Mouse (Mus musculus) liver (tissue): ENCODE measurements around the gene C330007P06Rik.

ENCODE experiments used
- DNase-seq: peaks from one replicate; pipeline ENCODE4 v3.0.0-alpha.2; 2020; ENCODE audit warnings: mixed read lengths

Gene C330007P06Rik

GRCm38 (mm10) chrX:36873765-36874164, at the start of gene C330007P06Rik, which contains the start of gene Ube2a:
Gene C330007P06Rik, minus strand, starts transcription at chrX:36874111.
Gene Ube2a, plus strand, starts transcription at chrX:36873900.
- DNase-seq = no peak

DNA sequence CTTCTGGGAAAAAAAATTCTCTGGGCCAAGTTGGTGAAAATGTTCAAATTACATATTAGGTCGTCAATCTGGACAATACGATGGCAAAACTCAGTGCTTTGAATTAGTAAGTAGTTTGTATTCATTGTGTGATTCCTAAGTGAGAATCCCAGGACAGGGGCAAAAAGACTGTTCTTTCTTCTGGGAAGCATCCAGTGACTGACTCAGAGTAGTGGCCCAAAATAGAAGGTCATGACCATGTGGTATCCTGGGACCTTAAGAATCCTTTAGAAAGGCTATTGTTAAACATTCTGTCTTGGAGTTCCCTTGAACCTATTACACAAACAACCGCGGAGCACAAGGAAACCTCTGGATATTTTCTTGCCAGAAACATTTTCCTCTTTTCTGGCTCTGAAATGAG, 47.4 kb upstream of the C330007P06Rik start:
- no peak for DNase-seq

GRCm38 (mm10) chrX:36917749-36918148, 43.8 kb upstream of the C330007P06Rik start:
- no peak for DNase-seq

- DNase-seq = peak; percentile 55
Measured at GRCm38 (mm10) chrX:36911343-36911742, 37.4 kb upstream of the C330007P06Rik start.

DNA sequence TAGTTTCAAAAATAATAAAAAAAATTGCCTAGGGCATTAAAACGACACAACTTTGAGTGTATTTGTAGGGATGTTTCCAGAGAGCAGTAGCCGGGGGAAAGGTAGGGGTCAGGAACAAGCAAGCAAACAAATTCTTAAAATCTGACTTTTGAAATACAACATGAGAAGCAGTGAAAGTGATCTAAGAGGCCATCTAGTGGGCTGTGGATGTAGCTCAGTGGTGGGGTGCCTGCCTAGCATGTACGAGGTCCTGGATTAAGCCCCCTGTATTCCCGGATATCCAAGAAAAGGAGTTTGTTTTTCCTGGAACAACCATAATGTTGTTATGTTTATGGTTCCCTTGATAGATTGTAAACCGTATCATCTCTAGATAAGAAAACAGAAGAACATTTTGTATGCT, 32.6 kb upstream of the C330007P06Rik start:
- no peak for DNase-seq

- peak; percentile 90 for DNase-seq
Measured at GRCm38 (mm10) chrX:36903115-36903768, 29.3 kb upstream of the C330007P06Rik start.

DNA sequence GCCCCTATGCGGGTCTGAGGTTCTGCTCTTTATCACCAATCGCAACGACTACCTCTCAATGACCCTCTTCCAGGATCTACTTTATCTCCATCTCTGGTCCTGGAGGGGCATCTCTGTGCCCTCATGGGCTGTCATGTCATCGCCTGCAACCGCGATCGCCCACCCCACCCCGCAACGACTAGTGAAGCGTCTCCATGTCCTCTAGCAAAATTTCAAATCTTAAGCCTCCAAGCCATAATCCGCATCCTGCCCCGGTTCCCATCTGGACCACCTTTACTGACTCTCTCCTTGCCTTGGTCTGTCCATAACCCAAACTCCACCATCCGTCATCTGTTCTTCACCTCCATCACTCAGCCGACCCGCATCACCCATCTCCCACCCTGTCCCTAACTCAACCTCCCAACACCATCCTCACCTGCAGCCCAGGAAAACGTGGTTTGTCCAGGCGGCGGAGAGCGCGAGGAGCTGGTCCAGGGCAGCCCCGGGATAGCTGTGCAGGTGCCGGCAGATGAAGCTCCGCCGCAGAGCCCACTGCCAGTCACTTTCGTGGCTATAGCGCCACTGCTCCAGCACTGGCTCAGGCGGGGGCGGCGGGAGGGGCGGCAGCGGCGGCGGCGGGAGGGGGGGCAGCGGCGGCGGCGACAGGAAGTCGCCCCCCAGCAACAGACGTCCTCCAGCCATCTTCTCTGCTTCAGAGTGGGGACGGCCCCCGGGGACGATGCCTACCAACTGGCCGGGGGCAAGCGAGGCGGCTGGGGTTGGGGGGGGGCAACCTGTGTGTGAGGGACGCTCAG, 28.6 kb upstream of the C330007P06Rik start, which contains the start of gene Nkrf:
Nkrf (minus strand) TSS at position 579 of the 794 bp plus-strand sequence.
- DNase-seq = peak; percentile 53

GRCm38 (mm10) chrX:36901655-36902054, 27.7 kb upstream of the C330007P06Rik start:
- no peak for DNase-seq

- peak; percentile 9 for DNase-seq
Measured at GRCm38 (mm10) chrX:36898931-36899330, 25.0 kb upstream of the C330007P06Rik start.

GRCm38 (mm10) chrX:36884719-36885118, 10.8 kb upstream of the C330007P06Rik start:
- peak; percentile 19 for DNase-seq

DNA sequence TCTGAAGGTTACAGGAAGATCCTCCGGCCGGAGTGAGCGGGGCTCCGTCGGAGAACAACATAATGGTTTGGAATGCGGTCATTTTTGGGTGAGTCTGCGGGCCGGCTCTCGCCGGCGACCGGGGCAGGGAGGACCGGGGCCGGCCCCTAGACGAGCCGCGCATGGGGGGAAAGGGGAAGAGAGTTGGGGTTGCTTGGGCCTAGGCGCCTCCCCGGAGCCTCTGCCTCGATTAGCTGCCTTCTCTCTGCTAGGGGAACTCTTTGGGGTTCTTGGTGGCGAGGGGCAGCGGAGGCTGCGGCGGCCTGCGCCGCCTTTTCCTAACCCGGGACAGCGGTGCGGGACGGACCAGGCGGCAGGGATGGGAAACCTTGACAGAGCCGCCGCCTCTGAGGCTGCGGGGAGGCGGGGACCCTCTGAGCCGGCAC, 805 bp upstream of the C330007P06Rik start:
- DNase-seq = peak; percentile 19

DNA sequence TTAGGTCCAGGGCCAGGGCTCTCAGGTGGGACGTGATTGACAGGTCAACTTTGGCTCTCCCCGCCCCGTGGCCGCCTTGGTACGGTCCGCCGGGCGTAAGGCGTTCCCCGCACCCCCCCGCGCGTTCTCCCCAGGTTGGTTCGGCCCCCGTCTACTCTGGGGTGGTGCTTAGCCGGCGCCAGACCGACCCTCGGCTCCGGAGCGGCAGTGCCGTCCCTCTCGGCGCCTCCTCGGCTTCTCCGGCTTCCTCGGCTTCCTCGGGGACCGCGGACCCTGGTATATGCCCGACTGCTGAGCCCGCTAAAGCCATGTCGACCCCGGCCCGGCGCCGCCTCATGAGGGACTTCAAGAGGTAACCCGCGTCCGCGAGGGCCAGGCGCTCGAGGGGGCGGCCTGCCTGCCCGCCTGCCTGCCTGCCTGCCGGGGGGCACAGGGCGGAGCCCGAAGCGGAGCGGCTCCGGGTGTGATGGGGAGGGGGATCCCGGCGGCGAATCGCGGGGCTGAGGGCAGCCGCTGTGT, 326 bp upstream of the C330007P06Rik start:
- DNase-seq = peak; percentile 93

GRCm38 (mm10) chrX:36870372-36870771, 3.5 kb downstream of the C330007P06Rik start:
- no peak for DNase-seq

DNA sequence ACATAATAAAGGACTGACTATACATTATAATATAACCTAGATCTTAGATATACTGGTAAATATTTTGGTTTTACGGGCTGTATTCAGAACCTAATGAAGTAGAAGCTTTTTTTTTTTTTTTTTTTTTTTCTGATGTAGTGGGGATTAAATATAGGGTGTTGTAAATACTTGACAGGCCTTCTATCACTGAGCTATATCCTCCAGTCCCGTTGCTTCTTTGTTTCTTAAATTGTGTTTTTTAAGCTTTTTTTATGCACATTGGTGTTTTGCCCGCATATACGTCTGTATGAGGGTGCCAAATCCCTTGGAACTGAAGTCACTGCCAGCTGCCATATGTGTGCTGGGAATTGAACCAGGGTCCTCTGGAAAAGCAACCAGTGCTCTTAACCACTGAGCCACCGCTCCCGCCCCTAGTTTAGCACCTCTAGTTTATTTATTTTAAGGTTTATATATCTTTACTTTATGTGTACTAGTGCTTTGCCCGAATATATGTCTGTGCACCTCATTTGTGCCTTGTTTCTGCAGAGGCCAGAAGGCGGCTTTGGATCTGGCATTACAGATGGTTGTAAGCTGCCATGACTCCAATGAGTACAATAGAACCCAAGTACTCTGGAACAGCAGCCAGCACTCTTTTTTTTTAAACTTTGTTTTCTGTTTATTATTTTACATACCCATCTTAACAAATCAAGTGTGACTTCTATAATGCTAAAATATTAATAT, 9.1 kb downstream of the C330007P06Rik start:
- no peak for DNase-seq

GRCm38 (mm10) chrX:36863766-36864608, 9.9 kb downstream of the C330007P06Rik start:
- peak; percentile 83 for DNase-seq

DNA sequence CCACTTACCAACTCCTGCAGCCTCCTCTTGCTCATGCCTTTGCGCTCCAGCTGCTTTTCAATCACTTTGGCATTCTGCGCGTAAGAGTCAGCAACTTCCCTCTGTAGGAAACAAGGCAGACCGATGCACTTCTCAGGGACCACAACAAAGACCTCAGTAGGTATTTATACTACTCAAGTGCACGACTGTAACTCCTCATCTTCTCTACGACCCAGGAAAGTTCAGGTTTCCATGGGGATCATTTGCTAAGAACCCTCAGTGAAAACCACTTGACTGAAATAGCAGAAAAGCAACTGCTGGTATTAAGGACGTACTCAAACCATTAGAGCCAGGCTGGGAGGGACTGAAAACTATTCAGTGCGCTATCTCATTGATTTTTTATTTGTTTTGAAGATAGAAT, 21.3 kb downstream of the C330007P06Rik start:
- no peak for DNase-seq

DNA sequence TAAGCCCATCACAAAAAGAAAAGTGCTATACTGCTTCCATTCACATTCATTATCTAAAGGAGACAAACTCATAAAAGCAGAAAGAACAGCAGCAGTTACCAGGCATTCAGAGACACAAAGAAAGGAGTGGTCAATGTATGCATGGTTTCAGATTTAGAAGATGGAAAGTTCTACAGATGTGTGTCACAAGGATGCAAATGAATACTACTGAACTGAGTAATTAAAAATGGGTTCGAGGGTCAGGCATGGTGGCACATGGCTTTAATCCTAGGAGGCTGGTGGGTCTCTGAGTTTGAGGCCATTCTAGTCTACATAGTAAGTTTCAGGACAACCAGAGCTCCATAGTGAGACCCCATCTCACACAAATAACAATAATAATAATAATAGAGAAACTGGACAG, 26.8 kb downstream of the C330007P06Rik start:
- no peak for DNase-seq

- no peak for DNase-seq
Measured at GRCm38 (mm10) chrX:36843346-36843990, 30.4 kb downstream of the C330007P06Rik start.

- no peak for DNase-seq
Measured at GRCm38 (mm10) chrX:36841698-36842097, 32.2 kb downstream of the C330007P06Rik start.

- no peak for DNase-seq
Measured at GRCm38 (mm10) chrX:36839391-36839790, 34.5 kb downstream of the C330007P06Rik start.

DNA sequence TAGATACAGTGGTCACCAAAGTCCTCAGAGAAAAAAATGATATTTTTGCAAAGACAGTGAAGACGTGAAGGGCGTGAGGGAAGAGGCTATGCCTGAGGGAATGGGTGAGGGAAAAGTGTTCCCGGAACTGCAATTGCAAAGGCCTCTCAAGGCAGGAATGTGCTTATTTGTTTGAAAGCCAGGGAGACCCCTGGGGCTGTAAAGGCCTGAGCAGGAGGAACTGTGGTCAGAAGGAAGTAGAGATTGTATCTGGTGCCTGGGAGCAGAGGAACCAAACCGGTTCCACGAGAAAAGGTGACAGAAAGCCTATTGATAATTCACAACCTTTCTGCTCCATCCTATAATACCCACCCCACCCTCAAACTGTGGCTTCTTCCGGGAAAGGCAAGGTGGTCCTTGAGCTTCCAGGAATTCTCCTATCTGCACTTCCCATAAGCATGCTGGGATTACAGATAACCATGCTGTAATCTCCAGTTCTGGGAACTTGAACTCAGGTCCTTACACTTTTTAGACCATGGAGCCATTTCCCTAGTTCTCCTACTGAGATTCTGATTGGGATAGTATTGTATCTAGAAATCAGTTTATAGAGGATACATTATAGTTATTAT, 36.7 kb downstream of the C330007P06Rik start:
- no peak for DNase-seq
